In the genomic region with DNA sequence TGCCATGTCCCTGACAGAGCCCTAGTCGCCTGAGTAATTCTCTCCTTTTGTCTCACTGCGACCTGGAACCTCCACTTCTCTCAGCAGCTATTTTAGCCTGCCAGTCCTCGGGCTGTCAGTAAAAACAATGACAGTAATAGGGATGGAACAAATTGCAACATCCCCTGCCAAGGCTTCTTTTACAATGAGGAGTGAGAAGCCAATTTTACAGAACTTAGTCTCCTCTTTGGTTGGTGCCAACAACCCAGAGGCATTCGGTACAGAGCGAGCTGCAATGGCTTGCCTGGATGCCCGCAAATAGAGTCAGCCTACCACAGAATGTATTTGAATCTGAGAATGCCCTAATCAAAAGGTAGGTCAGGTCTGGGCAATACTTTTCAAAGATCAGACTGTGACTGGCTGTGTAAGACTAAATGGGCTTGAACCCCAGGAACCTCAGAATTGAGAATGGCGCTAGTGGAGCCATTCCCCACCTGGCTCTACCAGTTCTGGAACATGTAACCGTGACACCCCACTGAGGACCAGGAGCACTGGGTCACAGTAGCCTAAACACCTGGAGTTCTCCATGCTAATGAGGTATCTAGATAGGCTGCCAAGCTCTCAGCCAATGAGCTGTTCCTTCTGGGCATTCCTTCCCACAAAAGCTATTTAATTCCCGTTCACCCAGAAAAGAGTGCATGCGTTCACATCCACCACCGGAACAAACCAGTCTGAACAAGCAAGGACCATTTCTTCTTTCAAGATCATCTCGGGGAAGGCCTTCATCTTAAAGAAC, we compare ENCODE assay signal across 22 mouse cellular contexts.
DNase-seq lines count a peak whose midpoint lies in the region; ATAC-seq lines count a peak whose summit lies in the region.
"Had no signal": no experiment of that assay in that cellular context is flagged by ENCODE, and none has a peak within 500 bp of the region (broad histone marks: within the 10 kb centered on the region; RNA-seq: fewer than 3 reads in every experiment).

No protein-coding gene starts in this region.

- no peaks in the 10 kb centered on the region for H3K36me3 ChIP-seq in midbrain, embryonic 14.5 days (ENCODE audit: control insufficient read depth, insufficient read depth, low read length)
- H3K36me3 ChIP-seq: intestine, embryonic 15.5 days; kidney, embryonic 15.5 days had no signal

- intact Hi-C loops in heart, postnatal 25 days (cut with DNase I) = no loop called here

- H3K9ac ChIP-seq in midbrain, embryonic 14.5 days (replicated peaks; ENCODE audit: low read length) = no peak overlapping the region
- H3K9ac ChIP-seq: hindbrain, embryonic 14.5 days; intestine, embryonic 15.5 days; kidney, embryonic 15.5 days had no signal

- H3K4me1 ChIP-seq in midbrain, embryonic 14.5 days (ENCODE audit: control insufficient read depth, insufficient read depth, low read length) = no peaks in the 10 kb centered on the region
- H3K4me1 ChIP-seq: intestine, embryonic 15.5 days; kidney, embryonic 15.5 days; megakaryocyte, embryonic 14.5 days had no signal

- peaks cover 6% of the 10 kb centered on the region; the same call in 1 of the 2 replicates for H3K9me3 ChIP-seq in midbrain, embryonic 14.5 days (ENCODE audit: control insufficient read depth, low read length)
- H3K9me3 ChIP-seq: intestine, embryonic 15.5 days; kidney, embryonic 15.5 days had no signal

- DNase-seq in frontal cortex, postnatal 10 days (ENCODE audit: low spot score in 2 of 2) = no peak
- DNase-seq in ES-CJ7 (ENCODE audit: low read depth, low spot score) = peak; percentile 17
- DNase-seq in brain, adult 2 months (ENCODE audit: low read depth, low spot score) = peak; percentile 51
- DNase-seq in layer of hippocampus, adult 9-10 months (ENCODE audit: low spot score) = peak; percentile 10
- DNase-seq in kidney, adult 11 months = no peak
- DNase-seq in heart, postnatal 25 days (ENCODE audit: low spot score) = no peak
- DNase-seq in midbrain, embryonic 14.5 days = no peak
- DNase-seq: adrenal gland, adult 8-10 months; cerebellum, adult 11 months; embryo, embryonic 11 days; gastrocnemius, postnatal 36 days; heart, postnatal 14 days; liver; thymus, postnatal 25 days had no signal

- no peaks in the 10 kb centered on the region for H3K27me3 ChIP-seq in midbrain, embryonic 14.5 days (ENCODE audit: control insufficient read depth, insufficient read depth, low read length)
- H3K27me3 ChIP-seq: intestine, embryonic 15.5 days; kidney, embryonic 15.5 days; megakaryocyte, embryonic 14.5 days had no signal

- H3K4me3 ChIP-seq in midbrain, embryonic 14.5 days (replicated peaks; ENCODE audit: low read depth, low read length) = no peak overlapping the region
- H3K4me3 ChIP-seq: intestine, embryonic 15.5 days; kidney, embryonic 15.5 days; megakaryocyte, embryonic 14.5 days had no signal

- peak; percentile 78 for ATAC-seq in frontal cortex, adult (ENCODE audit: low TSS enrichment)
- no peak for ATAC-seq in midbrain, embryonic 14.5 days (ENCODE audit: low FRiP score, low TSS enrichment)
- ATAC-seq: intestine, embryonic 15.5 days; lung, postnatal 0 days; midbrain, embryonic 16.5 days had no signal

- H3K27ac ChIP-seq in midbrain, embryonic 14.5 days (replicated peaks; ENCODE audit: low read depth, low read length) = no peak overlapping the region
- H3K27ac ChIP-seq: hindbrain, embryonic 14.5 days; intestine, embryonic 15.5 days; kidney, embryonic 15.5 days had no signal

- H3K4me2 ChIP-seq in midbrain, embryonic 14.5 days (ENCODE audit: low read length) = no peak overlapping the region
- H3K4me2 ChIP-seq: heart, embryonic 11.5 days; hindbrain, embryonic 14.5 days; intestine, embryonic 15.5 days; kidney, embryonic 15.5 days had no signal

- WGBS in midbrain, embryonic 14.5 days = 65% methylated on average over 12 of the region's 12 CpGs

Comparison
In these comparisons a context has a peak if more than half of its experiments do, and no peak if none do; other contexts are left out.
1. DNase-seq: peak in ES-CJ7 (single experiment), brain, adult 2 months (single experiment) and layer of hippocampus, adult 9-10 months (single experiment); none in frontal cortex, postnatal 10 days (0 of 2), kidney, adult 11 months (single experiment), heart, postnatal 25 days (single experiment) and midbrain, embryonic 14.5 days (single experiment).